Mouse (Mus musculus) embryonic facial prominence, embryonic 13.5 days (tissue): ENCODE measurements around the gene Stard13. TPM values are rescaled to one million over a fixed set of nuclear protein-coding genes. Genes with fewer than 3 reads are reported as not detected.

Experiments used
- ATAC-seq: fragments of 200-750 bp; cut with Nextera tagmentation; 2 replicates; pipeline ENCODE4 v1.8.0; 2017; ENCODE audit warnings: low read depth; ENCODE audit not compliant: insufficient number of reproducible peaks, insufficient read depth, low FRiP score, low TSS enrichment
- H3K27ac ChIP-seq: fragments of 300-500 bp; sonication (generic); 2 replicates; pipeline ENCODE4 v1.5.1; 2015; ENCODE audit warnings: moderate library complexity, mild to moderate bottlenecking, inconsistent platforms
- H3K27me3 ChIP-seq: fragments of 300-500 bp; sonication (generic); 2 replicates; pipeline ENCODE4 v1.6.1; 2015; ENCODE audit warnings: mild to moderate bottlenecking, inconsistent platforms
- H3K36me3 ChIP-seq: fragments of 300-500 bp; sonication (generic); 2 replicates; pipeline ENCODE4 v1.6.1; 2015; ENCODE audit warnings: mild to moderate bottlenecking, inconsistent platforms
- H3K4me1 ChIP-seq: fragments of 300-500 bp; sonication (generic); 2 replicates; pipeline ENCODE4 v1.6.1; 2015; ENCODE audit warnings: inconsistent platforms
- H3K4me2 ChIP-seq: fragments of 300-500 bp; sonication (generic); 2 replicates; pipeline ENCODE4 v1.6.1; 2015; ENCODE audit warnings: moderate library complexity, mild to moderate bottlenecking, inconsistent platforms
- H3K4me3 ChIP-seq: fragments of 300-500 bp; sonication (generic); 2 replicates; pipeline ENCODE4 v1.5.1; 2015; ENCODE audit warnings: mild to moderate bottlenecking, inconsistent platforms
- H3K9ac ChIP-seq: fragments of 300-500 bp; sonication (generic); 2 replicates; pipeline ENCODE4 v1.6.1; 2015; ENCODE audit warnings: mild to moderate bottlenecking, inconsistent platforms
- H3K9me3 ChIP-seq: fragments of 300-500 bp; sonication (generic); 2 replicates; pipeline ENCODE4 v1.6.1; 2016; ENCODE audit warnings: inconsistent platforms
- WGBS: fragments of 180-500 bp; shearing (Covaris S2); methylation state at CpG from one replicate; pipeline ENCODE4 v1.1.7; 2015; ENCODE audit warnings: mixed read lengths; 5-methylcytosine and 5-hydroxymethylcytosine counted together
- polyA plus RNA-seq: library from polyadenylated mRNA; unstranded; fragments of >200 nt; fragmentation: Nextera tagmentation; extraction: Ambion mirVana; gene quantifications from 2 replicates; pipeline ENCODE4 v1.2.1, GENCODE M21; 2015

The Stard13 gene
- polyA plus RNA-seq, 1 experiment from 2014 or later, result 6.4 TPM

- Histone ChIP-seq H3K4me1 (peaks cover 14% of the 10 kb centered on the region), H3K27me3 (no peaks in the 10 kb centered on the region), H3K4me2 (no peak overlapping the region), H3K9me3 (peaks cover 7% of the 10 kb centered on the region; the same call in 1 of the 2 replicates), H3K4me3 (no peak overlapping the region), H3K36me3 (peaks cover 20% of the 10 kb centered on the region), H3K9ac (no peak overlapping the region), H3K27ac (no peak overlapping the region)
- WGBS, result 84% methylated on average over 1 of the region's 1 CpGs
- ATAC-seq, result no peak
Measured at GRCm38 (mm10) chr5:151065228-151065627, 168.4 kb downstream of the Stard13 start.

DNA sequence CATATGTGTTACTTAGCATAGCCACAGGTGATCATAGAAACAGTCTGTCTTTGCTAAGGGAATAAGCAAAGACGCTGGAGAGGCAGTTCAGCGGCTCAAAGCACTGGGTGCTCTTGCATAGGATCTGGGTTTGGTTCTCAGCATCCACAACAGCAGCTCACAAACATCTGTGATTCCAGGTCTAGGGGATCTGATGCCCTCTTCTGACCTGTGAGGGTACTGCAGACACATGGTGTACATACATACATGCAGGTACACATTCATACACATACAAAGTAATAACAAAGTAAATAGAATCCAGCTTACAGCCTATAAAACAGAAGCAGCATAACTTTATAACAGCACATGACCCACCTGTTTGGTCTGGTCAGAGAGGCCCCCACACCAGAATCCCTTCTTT, 171.7 kb downstream of the Stard13 start:
- Histone ChIP-seq H3K4me2 (no peak overlapping the region), H3K9me3 (peaks cover 7% of the 10 kb centered on the region; the same call in 1 of the 2 replicates), H3K27me3 (no peaks in the 10 kb centered on the region), H3K4me3 (no peak overlapping the region), H3K4me1 (peaks cover 22% of the 10 kb centered on the region), H3K36me3 (peaks cover 20% of the 10 kb centered on the region), H3K27ac (no peak overlapping the region), H3K9ac (no peak overlapping the region)
- 99% methylated on average over 2 of the region's 2 CpGs for WGBS
- ATAC-seq, result no peak

DNA sequence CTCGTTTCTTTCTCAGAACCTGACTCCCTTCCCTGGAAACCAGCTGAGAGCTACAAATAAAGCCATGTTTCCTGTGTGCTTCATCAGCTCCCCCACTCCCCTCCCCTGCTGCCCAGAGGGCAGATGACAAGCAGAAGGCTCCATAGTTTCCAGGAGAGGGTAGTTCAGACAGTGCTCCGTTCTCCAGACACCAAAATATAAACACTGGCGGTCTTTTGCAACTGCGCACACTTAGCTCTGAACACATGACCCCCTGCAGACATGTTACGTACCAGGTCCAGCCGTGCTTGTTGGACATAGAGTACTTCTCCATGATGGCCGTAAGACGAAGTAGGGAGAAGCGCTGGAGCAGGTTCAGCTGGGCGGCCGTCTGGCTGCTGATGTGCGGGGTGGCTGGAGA, 173.2 kb downstream of the Stard13 start:
- H3K27ac ChIP-seq, result no peak overlapping the region
- H3K36me3 ChIP-seq, result peaks cover 20% of the 10 kb centered on the region
- H3K4me1 ChIP-seq, result peaks cover 33% of the 10 kb centered on the region
- H3K4me2 ChIP-seq, result peak overlapping the region; percentile 20; the same call in 1 of the 2 replicates
- H3K9me3 ChIP-seq, result peaks cover 7% of the 10 kb centered on the region; the same call in 1 of the 2 replicates
- 53% methylated on average over 12 of the region's 12 CpGs for WGBS
- no peak overlapping the region for H3K9ac ChIP-seq
- no peak for ATAC-seq
- no peaks in the 10 kb centered on the region for H3K27me3 ChIP-seq
- H3K4me3 ChIP-seq, result no peak overlapping the region

GRCm38 (mm10) chr5:151059772-151060171, 173.9 kb downstream of the Stard13 start:
- Histone ChIP-seq H3K4me3 (no peak overlapping the region), H3K36me3 (peaks cover 20% of the 10 kb centered on the region), H3K9ac (no peak overlapping the region), H3K4me2 (no peak overlapping the region), H3K9me3 (peaks cover 7% of the 10 kb centered on the region; the same call in 1 of the 2 replicates), H3K27ac (no peak overlapping the region), H3K4me1 (peaks cover 37% of the 10 kb centered on the region), H3K27me3 (no peaks in the 10 kb centered on the region)
- WGBS, result 70% methylated on average over 5 of the region's 5 CpGs
- no peak for ATAC-seq

DNA sequence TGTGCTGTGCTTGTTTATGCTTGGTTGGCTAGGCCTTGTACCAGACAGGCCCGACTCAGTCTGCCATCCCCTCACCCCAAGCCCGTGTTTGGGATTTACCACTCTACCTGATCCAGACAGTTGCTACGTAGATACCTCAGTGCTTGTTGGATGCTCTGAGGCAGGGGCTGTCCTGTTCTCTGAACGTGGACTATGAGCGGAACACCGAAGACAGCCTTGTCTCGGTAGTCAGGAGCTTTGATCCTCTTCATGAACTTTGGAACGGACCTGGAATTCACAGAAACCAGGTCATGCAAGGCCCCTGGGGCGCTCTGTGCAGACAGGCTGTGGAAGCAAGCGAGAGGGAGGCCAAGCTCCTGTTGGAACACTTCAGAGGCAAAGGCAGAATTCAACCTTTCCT, 174.3 kb downstream of the Stard13 start:
- Histone ChIP-seq H3K9me3 (peaks cover 7% of the 10 kb centered on the region; the same call in 1 of the 2 replicates), H3K27me3 (no peaks in the 10 kb centered on the region), H3K27ac (no peak overlapping the region), H3K4me1 (peaks cover 41% of the 10 kb centered on the region), H3K4me3 (no peak overlapping the region), H3K4me2 (no peak overlapping the region), H3K36me3 (peaks cover 20% of the 10 kb centered on the region), H3K9ac (no peak overlapping the region)
- no peak for ATAC-seq
- 81% methylated on average over 10 of the region's 10 CpGs for WGBS

- Histone ChIP-seq H3K4me1 (peaks cover 45% of the 10 kb centered on the region), H3K4me2 (no peak overlapping the region), H3K27ac (no peak overlapping the region), H3K36me3 (peaks cover 13% of the 10 kb centered on the region), H3K27me3 (no peaks in the 10 kb centered on the region), H3K4me3 (no peak overlapping the region), H3K9ac (no peak overlapping the region), H3K9me3 (peaks cover 7% of the 10 kb centered on the region; the same call in 1 of the 2 replicates)
- WGBS, result 90% methylated on average over 5 of the region's 5 CpGs
- no peak for ATAC-seq
Measured at GRCm38 (mm10) chr5:151057716-151058115, 175.9 kb downstream of the Stard13 start.

- 0 out of 2 replicates have a peak, but pooled peaks have one; percentile 32 for ATAC-seq
- H3K4me2 ChIP-seq, result no peak overlapping the region
- peak overlapping the region; percentile 63; the same call in 1 of the 2 replicates for H3K27ac ChIP-seq
Measured at GRCm38 (mm10) chr5:151056920-151057294, 176.7 kb downstream of the Stard13 start.

DNA sequence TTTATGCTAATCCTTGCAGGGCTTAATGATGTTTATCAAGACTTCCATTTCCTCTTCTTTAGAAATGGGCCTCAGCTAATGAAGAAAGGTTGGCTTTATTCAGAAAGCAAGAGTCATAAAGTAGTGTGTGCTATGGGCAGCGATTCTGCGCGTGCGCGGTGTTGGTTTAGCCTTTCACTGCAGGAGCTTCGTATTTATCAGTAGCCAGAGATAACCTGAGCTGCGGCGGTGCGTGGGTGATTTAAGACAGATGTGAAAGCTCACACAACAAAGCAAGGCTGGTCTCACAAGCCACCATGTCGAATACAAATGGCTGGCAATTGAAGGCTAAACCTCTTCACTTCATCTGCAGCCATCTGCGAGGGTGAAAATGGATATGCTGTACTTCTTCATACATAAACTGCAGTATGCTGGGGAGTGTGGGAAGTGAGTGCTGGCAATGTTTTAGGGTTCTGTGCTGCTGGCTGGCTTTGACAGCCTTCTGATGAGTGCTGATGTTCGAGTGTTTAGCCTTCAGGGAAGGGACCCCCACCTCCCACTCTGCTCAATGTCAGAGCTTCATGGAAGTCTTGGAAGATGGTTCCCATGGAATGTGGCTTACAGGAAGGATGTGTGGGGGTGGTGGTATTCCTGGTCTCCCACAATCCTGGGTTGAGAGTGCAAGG, 177.2 kb downstream of the Stard13 start:
- H3K9me3 ChIP-seq, result no peaks in the 10 kb centered on the region; the same call in 1 of the 2 replicates
- 0 out of 2 replicates have a peak, but pooled peaks have one; percentile 59 for ATAC-seq
- H3K27me3 ChIP-seq, result no peaks in the 10 kb centered on the region
- peaks cover 45% of the 10 kb centered on the region for H3K4me1 ChIP-seq
- peak overlapping the region; percentile 30 for H3K4me2 ChIP-seq
- WGBS, result 35% methylated on average over 12 of the region's 12 CpGs
- H3K4me3 ChIP-seq, result no peak overlapping the region
- peaks cover 7% of the 10 kb centered on the region for H3K36me3 ChIP-seq
- H3K27ac ChIP-seq, result peak overlapping the region; percentile 63
- no peak overlapping the region for H3K9ac ChIP-seq

More at GRCm38 (mm10) chr5:151056920-151057294, 176.7 kb downstream of the Stard13 start:
- Histone ChIP-seq H3K4me3 (no peak overlapping the region), H3K9me3 (peaks cover 5% of the 10 kb centered on the region; the same call in 1 of the 2 replicates), H3K27me3 (no peaks in the 10 kb centered on the region), H3K36me3 (peaks cover 11% of the 10 kb centered on the region), H3K9ac (no peak overlapping the region), H3K4me1 (peaks cover 45% of the 10 kb centered on the region)
- 48% methylated on average over 6 of the region's 6 CpGs for WGBS

GRCm38 (mm10) chr5:151055426-151056090, 178.1 kb downstream of the Stard13 start:
- Histone ChIP-seq H3K9ac (no peak overlapping the region), H3K9me3 (no peaks in the 10 kb centered on the region; the same call in 1 of the 2 replicates), H3K36me3 (peaks cover 7% of the 10 kb centered on the region), H3K27ac (no peak overlapping the region), H3K4me3 (no peak overlapping the region), H3K4me2 (no peak overlapping the region), H3K27me3 (no peaks in the 10 kb centered on the region), H3K4me1 (peaks cover 43% of the 10 kb centered on the region)
- 92% methylated on average over 11 of the region's 11 CpGs for WGBS
- ATAC-seq, result no peak

DNA sequence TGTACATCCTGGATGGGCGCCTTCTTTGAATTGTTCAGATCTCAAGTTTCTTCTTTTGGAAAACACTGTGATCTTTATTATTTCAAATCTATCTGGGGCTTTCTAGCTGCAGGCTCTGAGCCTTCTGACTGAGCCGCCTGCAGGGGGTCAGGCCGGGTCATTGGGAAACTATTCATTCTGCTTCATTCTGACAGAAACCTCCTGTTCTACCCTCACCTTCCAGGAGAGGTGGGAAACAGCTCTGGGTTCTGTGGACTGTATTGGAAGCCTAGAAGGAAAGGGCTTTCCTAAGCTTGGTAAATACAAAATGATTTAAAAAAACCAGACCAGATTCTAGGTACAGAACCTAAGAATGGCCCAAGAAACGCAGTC, 178.9 kb downstream of the Stard13 start:
- Histone ChIP-seq H3K9me3 (no peaks in the 10 kb centered on the region; the same call in 1 of the 2 replicates), H3K27me3 (no peaks in the 10 kb centered on the region), H3K4me1 (peaks cover 36% of the 10 kb centered on the region), H3K9ac (no peak overlapping the region), H3K36me3 (peaks cover 10% of the 10 kb centered on the region), H3K27ac (peak overlapping the region; percentile 7; the same call in 1 of the 2 replicates), H3K4me2 (no peak overlapping the region), H3K4me3 (no peak overlapping the region)
- no peak for ATAC-seq
- WGBS, result 28% methylated on average over 4 of the region's 4 CpGs

- peak overlapping the region; percentile 7; the same call in 1 of the 2 replicates for H3K27ac ChIP-seq
Measured at GRCm38 (mm10) chr5:151054100-151054742, 179.4 kb downstream of the Stard13 start.

More at GRCm38 (mm10) chr5:151054100-151054742, 179.4 kb downstream of the Stard13 start:
- Histone ChIP-seq H3K36me3 (peaks cover 11% of the 10 kb centered on the region), H3K4me2 (no peak overlapping the region), H3K4me3 (no peak overlapping the region), H3K9ac (no peak overlapping the region), H3K4me1 (peaks cover 31% of the 10 kb centered on the region), H3K9me3 (no peaks in the 10 kb centered on the region; the same call in 1 of the 2 replicates), H3K27me3 (no peaks in the 10 kb centered on the region)
- WGBS, result 17% methylated on average over 7 of the region's 7 CpGs
- ATAC-seq, result no peak
